Mouse (Mus musculus) MEL (cell line): ENCODE results near the gene A3galt2. TPM values are rescaled to one million over a fixed set of nuclear protein-coding genes. Genes with fewer than 3 reads are reported as not detected.
A peak's percentile ranks its signal among the peaks of the same experiment; 100 is the strongest.

ENCODE experiments used
- DNase-seq: peaks from one replicate; pipeline ENCODE4 v3.0.0; 2011; ENCODE audit warnings: low read depth, low spot score
- H3K27ac ChIP-seq: 2 replicates; pipeline ENCODE4 v1.5.1; 2012; ENCODE audit warnings: low read depth, mild to moderate bottlenecking, control low read depth, low read length, moderate library complexity; ENCODE audit not compliant: control insufficient read depth
- H3K27me3 ChIP-seq, 2 experiments: fragments of 150-350 bp in 1 of 2; sonication (generic) in 1 of 2; 2 replicates each; pipeline ENCODE4 v1.6.1; 2012; ENCODE audit warnings: low read length in 2 of 2, mild to moderate bottlenecking in 2 of 2, improper control_type of control experiment in 1 of 2, moderate library complexity in 1 of 2; ENCODE audit not compliant: insufficient read depth in 2 of 2, control insufficient read depth in 1 of 2
- H3K36me3 ChIP-seq, 2 experiments: 2 replicates each; pipeline ENCODE4 v1.6.1; 2012 to 2014; ENCODE audit warnings: low read length in 2 of 2, improper control_type of control experiment in 1 of 2, inconsistent platforms in 1 of 2, mild to moderate bottlenecking in 1 of 2; ENCODE audit not compliant: insufficient read depth in 2 of 2, control insufficient read depth in 1 of 2
- H3K4me1 ChIP-seq, 2 experiments: fragments of 150-350 bp in 1 of 2; sonication (generic) in 1 of 2; 2 replicates each; pipeline ENCODE4 v1.6.1; 2012; ENCODE audit warnings: low read length in 2 of 2, improper control_type of control experiment in 1 of 2, mild to moderate bottlenecking in 1 of 2; ENCODE audit not compliant: insufficient read depth in 2 of 2, control insufficient read depth in 1 of 2
- H3K4me3 ChIP-seq, 2 experiments: fragments of 150-350 bp in 1 of 2; sonication (generic) in 1 of 2; 2 replicates each; pipeline ENCODE4 v1.5.1; 2012; ENCODE audit warnings: low read depth in 2 of 2, low read length in 2 of 2, mild to moderate bottlenecking in 2 of 2, moderate library complexity in 2 of 2, control low read depth in 1 of 2, improper control_type of control experiment in 1 of 2; ENCODE audit not compliant: control insufficient read depth in 1 of 2, insufficient read depth in 1 of 2
- H3K79me2 ChIP-seq: 2 replicates; pipeline ENCODE4 v1.6.1; 2012; ENCODE audit warnings: mild to moderate bottlenecking, low read length, moderate library complexity; ENCODE audit not compliant: control insufficient read depth, poor library complexity, insufficient read depth
- H3K9ac ChIP-seq: 2 replicates; pipeline ENCODE4 v1.6.1; 2012; ENCODE audit warnings: low read depth, mild to moderate bottlenecking, control low read depth, low read length, moderate library complexity; ENCODE audit not compliant: control insufficient read depth, poor library complexity, severe bottlenecking
- H3K9me3 ChIP-seq: fragments of 150-350 bp; sonication (generic); replicated peaks from 2 replicates; pipeline ENCODE4 v1.6.1; 2012; ENCODE audit warnings: mild to moderate bottlenecking, low read length, improper control_type of control experiment, moderate library complexity; ENCODE audit not compliant: insufficient read depth
- CHD1 ChIP-seq: IDR thresholded peaks from 2 replicates; pipeline ENCODE4 v1.6.1; 2012; ENCODE audit warnings: low read depth, mild to moderate bottlenecking, inconsistent platforms, low read length, improper control_type of control experiment
- E2F4 ChIP-seq: IDR thresholded peaks from 2 replicates; pipeline ENCODE4 v1.6.1; 2011; ENCODE audit warnings: low read depth, low read length, improper control_type of control experiment, borderline replicate concordance
- HCFC1 ChIP-seq: IDR thresholded peaks from 2 replicates; pipeline ENCODE4 v1.6.1; 2012; ENCODE audit warnings: low read depth, mild to moderate bottlenecking, inconsistent platforms, low read length, improper control_type of control experiment, moderate library complexity
- JUND ChIP-seq: IDR thresholded peaks from 2 replicates; pipeline ENCODE4 v1.6.1; 2011; ENCODE audit warnings: low read depth, mild to moderate bottlenecking, improper control_type of control experiment, low read length
- MAZ ChIP-seq: IDR thresholded peaks from 2 replicates; pipeline ENCODE4 v1.6.1; 2012; ENCODE audit warnings: low read depth, mild to moderate bottlenecking, inconsistent platforms, low read length, improper control_type of control experiment
- MEF2A ChIP-seq: IDR thresholded peaks from 2 replicates; pipeline ENCODE4 v1.6.1; 2014; ENCODE audit warnings: low read depth, mild to moderate bottlenecking, inconsistent platforms, low read length, improper control_type of control experiment; ENCODE audit not compliant: poor library complexity, insufficient replicate concordance, severe bottlenecking; ENCODE audit errors: extremely low read depth
- MYC ChIP-seq: IDR thresholded peaks from 2 replicates; pipeline ENCODE4 v1.6.1; 2011; ENCODE audit warnings: low read depth, mild to moderate bottlenecking, low read length, improper control_type of control experiment, moderate library complexity
- POLR2A ChIP-seq, 2 experiments: IDR thresholded peaks; 2 replicates each; pipeline ENCODE4 v1.6.1; 2011 to 2012; ENCODE audit warnings: low read length in 2 of 2, mild to moderate bottlenecking in 2 of 2, control low read depth in 1 of 2, improper control_type of control experiment in 1 of 2, low read depth in 1 of 2, moderate library complexity in 1 of 2; ENCODE audit not compliant: control insufficient read depth in 1 of 2, insufficient read depth in 1 of 2, poor library complexity in 1 of 2
- UBTF ChIP-seq: IDR thresholded peaks from 2 replicates; pipeline ENCODE4 v1.6.1; 2012; ENCODE audit warnings: low read depth, mild to moderate bottlenecking, inconsistent platforms, low read length, improper control_type of control experiment, moderate library complexity, borderline replicate concordance; ENCODE audit not compliant: insufficient read depth
- USF1 ChIP-seq: IDR thresholded peaks from 2 replicates; pipeline ENCODE4 v1.6.1; 2014; ENCODE audit warnings: low read depth, mild to moderate bottlenecking, inconsistent platforms, low read length, improper control_type of control experiment, moderate library complexity
- ZNF384 ChIP-seq: IDR thresholded peaks from 2 replicates; pipeline ENCODE4 v1.6.1; 2012; ENCODE audit warnings: low read depth, mild to moderate bottlenecking, inconsistent platforms, low read length, improper control_type of control experiment
- polyA plus RNA-seq, 2 experiments: library from polyadenylated mRNA; stranded (reverse) in 1 of 2; unstranded in 1 of 2; fragments of >175 nt in 1 of 2; fragments of >200 nt in 1 of 2; gene quantifications; 2 replicates each; pipeline versions ENCODE4 v1.2.1 to v1.2.4; 2012; ENCODE audit warnings: low replicate concordance in 2 of 2, low read depth in 1 of 2; ENCODE audit not compliant: insufficient read length in 2 of 2, insufficient read depth in 1 of 2, missing spikeins in 1 of 2
- total RNA-seq: library from RNA; depleted of rRNA; stranded (reverse); fragments of 300-350 nt; gene quantifications from 2 replicates; pipeline ENCODE4 v1.2.3, GENCODE M21; 2012

A3galt2 gene
- total and polyA plus RNA-seq, 3 experiments: 0.06 TPM; not detected in 2

DNA sequence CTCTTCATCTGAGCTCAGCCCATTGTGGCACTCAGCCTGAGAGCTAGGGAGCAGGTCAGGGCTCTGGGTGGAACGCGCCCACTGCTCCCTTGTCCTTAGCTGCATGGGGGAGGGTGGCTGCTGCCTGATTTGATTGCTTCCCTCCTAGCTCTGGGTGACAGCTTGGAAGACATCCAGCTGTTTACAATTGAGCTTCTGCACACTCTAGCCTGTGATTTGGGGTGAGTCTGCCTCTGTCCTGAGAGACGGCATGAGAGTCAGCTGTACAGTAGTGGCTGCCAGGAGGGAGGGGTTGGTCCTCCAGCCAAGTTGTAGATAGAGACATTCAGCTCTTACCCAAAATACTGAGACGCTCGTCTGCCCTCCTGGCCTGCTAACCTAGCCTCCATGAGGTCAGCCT, 20.9 kb upstream of the A3galt2 start:
- Histone ChIP-seq H3K4me3 (no peak overlapping the region), H3K36me3 (peaks cover 2 to 11% of the 10 kb centered on the region in 2 experiments), H3K27ac (no peak overlapping the region), H3K9me3 (no peaks in the 10 kb centered on the region), H3K9ac (no peak overlapping the region), H3K4me1 (peaks cover 6 to 13% of the 10 kb centered on the region in 2 experiments; a peak in 3 of 4 replicates), H3K79me2 (peaks cover 13% of the 10 kb centered on the region), H3K27me3 (no peaks in the 10 kb centered on the region)
- TF ChIP-seq ZNF384 (no peak), UBTF (no peak), E2F4 (no peak), CHD1 (no peak), MEF2A (no peak), JUND (no peak)
- DNase-seq: no peak

DNA sequence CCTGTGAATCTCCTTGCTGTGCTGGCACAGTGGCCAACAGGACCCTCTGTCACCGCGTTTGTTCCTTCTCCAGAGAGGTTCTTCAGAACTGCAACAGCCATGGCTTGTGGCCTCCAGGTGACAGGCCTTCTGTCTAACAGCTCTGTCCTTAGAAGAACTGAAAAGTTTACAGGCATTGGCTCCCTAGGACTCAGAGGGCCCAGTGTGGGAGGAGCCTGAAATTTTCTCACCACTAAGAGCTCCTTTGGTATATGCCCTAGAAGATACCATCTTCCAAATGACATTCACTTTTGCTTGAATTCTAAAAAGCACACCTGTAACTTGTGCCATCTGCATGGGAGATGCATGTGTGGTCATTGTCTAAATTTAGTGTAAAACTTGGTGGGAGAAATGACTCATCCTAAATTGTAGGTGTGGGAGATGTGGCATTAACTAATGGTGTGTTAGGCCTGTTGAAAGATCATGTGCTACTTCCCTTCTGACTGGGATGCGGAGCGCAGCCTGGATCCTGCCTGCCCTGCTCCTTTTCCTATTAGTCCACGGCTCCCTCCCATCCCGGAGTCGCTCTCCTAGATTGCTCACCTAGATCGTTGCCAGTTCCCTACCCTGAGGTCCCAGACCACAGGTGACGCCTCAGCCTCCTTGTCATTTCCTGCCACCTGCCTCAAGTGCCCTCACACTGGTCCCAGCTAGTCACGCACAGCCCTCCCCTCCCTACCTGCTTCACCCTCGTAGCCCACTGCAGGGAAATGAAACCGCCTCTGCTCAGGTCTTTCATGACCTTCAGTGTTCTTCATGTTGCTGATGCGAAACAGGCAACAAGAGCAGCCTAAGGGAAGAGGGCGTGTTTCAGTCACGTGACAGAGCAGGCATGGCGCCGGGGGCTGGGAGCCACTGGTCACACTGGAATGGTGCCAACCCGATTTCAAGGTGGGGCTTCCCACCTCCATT, 20.2 kb upstream of the A3galt2 start:
- TF ChIP-seq MAZ (no peak), USF1 (0 out of 2 replicates have a peak, but pooled peaks have one; percentile 20)
- Histone ChIP-seq H3K4me3 (no peak overlapping the region), H3K4me1 (peaks cover 0 to 5% of the 10 kb centered on the region in 2 experiments; a peak in 2 of 4 replicates), H3K27ac (no peak overlapping the region), H3K9ac (no peak overlapping the region), H3K9me3 (no peaks in the 10 kb centered on the region), H3K36me3 (peaks cover 3 to 5% of the 10 kb centered on the region in 2 experiments), H3K27me3 (no peaks in the 10 kb centered on the region), H3K79me2 (peaks cover 5% of the 10 kb centered on the region; the same call in 1 of the 2 replicates)
- no peak for DNase-seq

DNA sequence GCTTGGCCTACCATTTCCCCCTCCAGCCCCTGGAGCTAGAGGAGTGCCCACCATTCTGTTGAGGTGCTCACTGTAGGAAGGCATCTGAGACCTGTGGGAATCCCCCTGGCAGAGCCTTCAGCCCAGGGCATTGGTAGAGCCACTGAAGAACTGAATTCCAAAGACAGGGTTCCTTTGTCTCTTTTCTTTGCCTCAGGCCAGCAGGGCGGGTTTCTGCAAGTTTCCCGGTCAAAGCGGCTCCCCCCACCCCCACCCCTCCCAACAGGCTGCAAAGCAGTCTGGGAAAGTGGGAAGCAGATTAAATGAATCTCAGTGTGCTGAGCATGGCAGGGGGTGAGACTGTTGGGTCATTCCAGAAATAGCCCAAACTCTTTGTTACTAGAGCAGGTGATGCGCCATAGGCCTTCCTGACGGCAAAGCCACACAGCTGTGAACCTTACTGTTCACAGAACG, 18.0 kb upstream of the A3galt2 start:
- Histone ChIP-seq H3K9ac (no peak overlapping the region), H3K4me1 (peaks cover 0 to 3% of the 10 kb centered on the region in 2 experiments; a peak in 1 of 4 replicates), H3K79me2 (peaks cover 3% of the 10 kb centered on the region; the same call in 1 of the 2 replicates), H3K27ac (no peak overlapping the region), H3K4me3 (no peak overlapping the region), H3K27me3 (no peaks in the 10 kb centered on the region), H3K36me3 (peaks cover 2% of the 10 kb centered on the region in 2 experiments; a peak in 3 of 4 replicates), H3K9me3 (no peaks in the 10 kb centered on the region)
- TF ChIP-seq POLR2A (IDR thresholded peaks at IDR 0.05; ENCODE audit: control insufficient read depth in 1 of 2, insufficient read depth in 1 of 2, low read depth in 1 of 2, low read length in 2 of 2, poor library complexity in 1 of 2): no peak
- TF ChIP-seq JUND: no peak
- TF ChIP-seq MYC: no peak
- TF ChIP-seq HCFC1: no peak
- DNase-seq: no peak
